Mouse (Mus musculus) T-helper 17 cell (primary cell): ENCODE data around the gene AV320801.
"Not testable (repeated sequence)": the region's sequence is repeated elsewhere in the genome, so short reads cannot be mapped to it uniquely, and the experiment has no call there.

Experiments
- in situ Hi-C, 2 experiments: fragments of 300-600 bp; cut with MboI, MseI; formaldehyde crosslinking; loops; 1 replicate in 1 of 2; 2 replicates in 1 of 2; pipeline ENCODE4 v1.15.1; 2025; ENCODE audit warnings: high pct_unique_total_duplicates in 2 of 2

Gene AV320801

GRCm38 (mm10) chrX:135494288-135494687, at the start of gene AV320801:
Gene AV320801 (plus strand): TSS chrX:135494588.
- in situ Hi-C loops = loop anchor here in 1 of 2 experiments (25.0 kb wide), 1 partner anchor 93 kb away; the partner anchor contains the start of gene Nxf7

- in situ Hi-C loops = not testable (repeated sequence)
These were observed 30.2 kb upstream of the AV320801 start for GRCm38 (mm10) chrX:135464160-135464559.

DNA sequence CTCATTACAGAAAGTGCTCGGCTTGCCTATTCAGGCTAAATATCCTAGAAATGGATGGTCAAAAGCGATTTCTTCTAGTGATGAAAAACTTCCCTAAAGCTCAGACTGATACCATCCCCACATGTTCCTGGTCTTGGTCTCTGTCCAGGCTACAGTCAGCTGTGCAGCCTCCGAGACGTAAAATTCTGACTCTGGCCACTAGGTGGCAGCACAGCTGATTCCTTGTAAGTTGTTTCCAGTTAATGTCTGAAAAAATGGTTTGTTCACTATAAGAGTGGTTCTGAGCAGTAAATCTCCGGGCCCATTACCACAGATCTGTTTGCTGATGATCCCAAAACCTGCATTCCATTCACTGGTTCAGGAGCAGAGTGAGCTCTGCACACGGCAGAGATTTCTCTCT, 12.5 kb upstream of the AV320801 start:
- in situ Hi-C loops = loop anchor here (5.0 to 25.0 kb wide), 4 partner anchors 57 to 287 kb away; partner anchors contain the start of gene Nxf7 (in 1 of the 2)

- in situ Hi-C loops = loop anchor here (5.0 to 25.0 kb wide), 4 partner anchors 58 to 288 kb away; partner anchors contain the start of gene Nxf7 (in 1 of the 2)
These were observed 11.2 kb upstream of the AV320801 start for GRCm38 (mm10) chrX:135483183-135483582.
